ENCODE assay signal across 9 mouse cellular contexts in the genomic region with DNA sequence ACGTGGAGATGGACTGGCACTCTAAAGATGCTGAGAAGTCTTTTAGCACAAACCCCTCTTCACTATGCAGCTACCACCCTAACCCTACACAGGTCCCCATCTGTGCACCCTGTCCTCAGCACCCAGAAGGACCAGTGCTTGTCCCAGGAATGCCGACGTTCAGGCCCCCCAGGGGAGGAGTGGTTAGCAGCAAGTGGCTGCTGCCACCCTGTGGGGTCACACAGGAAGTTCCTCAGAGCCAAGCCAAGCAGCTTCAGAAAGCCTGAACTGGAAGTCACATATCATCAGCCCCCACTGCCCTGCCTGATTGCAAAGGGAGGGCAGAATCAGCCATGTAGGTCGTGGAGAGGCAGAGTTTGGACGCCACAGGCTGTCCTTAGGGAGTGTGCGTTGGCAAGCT. TPM values are rescaled to one million over a fixed set of nuclear protein-coding genes. Genes with fewer than 3 reads are reported as not detected.
A peak's percentile ranks its signal among the peaks of the same experiment; 100 is the strongest.
DNase-seq lines count a peak whose midpoint lies in the region; ATAC-seq and TF ChIP-seq lines count a peak whose summit lies in the region.
"Had no signal": no experiment of that assay in that cellular context is flagged by ENCODE, and none has a peak within 500 bp of the region (broad histone marks: within the 10 kb centered on the region; RNA-seq: fewer than 3 reads in every experiment).

No protein-coding gene starts in this region.

- in situ Hi-C loops in CH12.LX (cut with MboI; ENCODE audit: low pct_ligation_motif_present, low pct_unique_long_range_greater_than_20kb, low sequenced_read_pairs) = loop anchor here (5.0 to 25.0 kb wide), 2 partner anchors 193 to 443 kb away; partner anchors contain the start of gene Fes

- no peaks in the 10 kb centered on the region for H3K36me3 ChIP-seq in intestine, postnatal 0 days (ENCODE audit: control insufficient read depth, insufficient read depth)
- no peaks in the 10 kb centered on the region for H3K36me3 ChIP-seq in intestine, embryonic 15.5 days
- no peaks in the 10 kb centered on the region for H3K36me3 ChIP-seq in CH12.LX (replicated peaks in 1 of 2; ENCODE audit: control insufficient read depth in 1 of 2, insufficient read depth in 1 of 2, low read length in 1 of 2)
- H3K36me3 ChIP-seq in megakaryocyte, embryonic 14.5 days (replicated peaks; ENCODE audit: low read length) = no peaks in the 10 kb centered on the region
- no peaks in the 10 kb centered on the region for H3K36me3 ChIP-seq in hindbrain, embryonic 14.5 days (replicated peaks; ENCODE audit: control insufficient read depth, insufficient read depth)

- no peak for TF ChIP-seq EP300 in CH12.LX (IDR thresholded peaks at IDR 0.05; ENCODE audit: low read length)

- H3K4me3 ChIP-seq in intestine, postnatal 0 days (ENCODE audit: low read depth, low read length) = no peak overlapping the region
- no peak overlapping the region for H3K4me3 ChIP-seq in intestine, embryonic 15.5 days (replicated peaks)
- H3K4me3 ChIP-seq in CH12.LX (replicated peaks in 1 of 3; ENCODE audit: low read depth in 2 of 3, low read length in 2 of 3, poor library complexity in 1 of 3) = no peak overlapping the region
- peak overlapping the region; percentile 53 for H3K4me3 ChIP-seq in megakaryocyte, embryonic 14.5 days (replicated peaks)
- no peak overlapping the region for H3K4me3 ChIP-seq in hindbrain, embryonic 14.5 days (replicated peaks; ENCODE audit: low read length)
- H3K4me3 ChIP-seq: erythroblast, embryonic 14.5 days had no signal

- no peak for ATAC-seq in intestine, postnatal 0 days
- ATAC-seq in intestine, embryonic 15.5 days = no peak
- no peak for ATAC-seq in hindbrain, embryonic 14.5 days (ENCODE audit: low FRiP score)

- TF ChIP-seq RAD21 in CH12.LX (IDR thresholded peaks at IDR 0.05; ENCODE audit: low read depth, low read length) = peak; percentile 87

- WGBS in intestine, postnatal 0 days = 20% methylated on average over 6 of the region's 6 CpGs
- 19% methylated on average over 6 of the region's 6 CpGs for WGBS in intestine, embryonic 15.5 days
- 33% methylated on average over 6 of the region's 6 CpGs for WGBS in hindbrain, embryonic 14.5 days

- no peaks in the 10 kb centered on the region for H3K9me3 ChIP-seq in intestine, postnatal 0 days (ENCODE audit: control insufficient read depth)
- H3K9me3 ChIP-seq in intestine, embryonic 15.5 days = no peaks in the 10 kb centered on the region
- H3K9me3 ChIP-seq in CH12.LX (replicated peaks; ENCODE audit: low read length) = no peaks in the 10 kb centered on the region
- H3K9me3 ChIP-seq in megakaryocyte, embryonic 14.5 days = no peaks in the 10 kb centered on the region
- H3K9me3 ChIP-seq in hindbrain, embryonic 14.5 days (ENCODE audit: control insufficient read depth, low read length) = no peaks in the 10 kb centered on the region

- DNase-seq in CH12.LX (ENCODE audit: extremely low read depth) = no peak
- DNase-seq in adrenal gland, postnatal 36 days = peak; percentile 51 to 73
- DNase-seq in heart, postnatal 36 days = peak; percentile 43 to 56
- DNase-seq in thymus, postnatal 4 days = peak; percentile 64
- no peak for DNase-seq in hindbrain, embryonic 14.5 days (ENCODE audit: low spot score)

- peak; percentile 82 for TF ChIP-seq CTCF in intestine, postnatal 0 days (IDR thresholded peaks at IDR 0.05; ENCODE audit: low read depth)
- TF ChIP-seq CTCF in CH12.LX (conservative IDR thresholded peaks at IDR 0.05 in 1 of 2, IDR thresholded peaks at IDR 0.05 in 1 of 2; ENCODE audit: low read depth in 2 of 2, low read length in 2 of 2) = peak; percentile 39 to 87; a peak in 3 of 4 replicates

- no peaks in the 10 kb centered on the region for H3K79me2 ChIP-seq in CH12.LX (replicated peaks; ENCODE audit: control insufficient read depth, extremely low read depth, insufficient read depth, poor library complexity, severe bottlenecking)

- H3K9ac ChIP-seq in intestine, postnatal 0 days (ENCODE audit: low read depth, low read length) = no peak overlapping the region
- no peak overlapping the region for H3K9ac ChIP-seq in intestine, embryonic 15.5 days
- no peak overlapping the region for H3K9ac ChIP-seq in CH12.LX (ENCODE audit: insufficient read depth, low read depth)
- no peak overlapping the region for H3K9ac ChIP-seq in hindbrain, embryonic 14.5 days

- H3K4me1 ChIP-seq in intestine, postnatal 0 days (replicated peaks; ENCODE audit: control insufficient read depth, insufficient read depth, low read length) = no peaks in the 10 kb centered on the region
- H3K4me1 ChIP-seq in intestine, embryonic 15.5 days (replicated peaks) = peaks cover 2% of the 10 kb centered on the region; the same call in 1 of the 2 replicates
- peaks cover 17 to 30% of the 10 kb centered on the region in 2 experiments for H3K4me1 ChIP-seq in CH12.LX (ENCODE audit: control insufficient read depth in 1 of 2, insufficient read depth in 2 of 2)
- H3K4me1 ChIP-seq in megakaryocyte, embryonic 14.5 days = peaks cover 79% of the 10 kb centered on the region
- H3K4me1 ChIP-seq in hindbrain, embryonic 14.5 days (replicated peaks; ENCODE audit: control insufficient read depth, insufficient read depth, low read length) = no peaks in the 10 kb centered on the region

- no peaks in the 10 kb centered on the region for H3K27me3 ChIP-seq in intestine, postnatal 0 days (replicated peaks; ENCODE audit: control insufficient read depth, insufficient read depth, low read length)
- H3K27me3 ChIP-seq in intestine, embryonic 15.5 days (replicated peaks) = no peaks in the 10 kb centered on the region
- no peaks in the 10 kb centered on the region for H3K27me3 ChIP-seq in CH12.LX (replicated peaks)
- no peaks in the 10 kb centered on the region for H3K27me3 ChIP-seq in megakaryocyte, embryonic 14.5 days (replicated peaks)
- H3K27me3 ChIP-seq in hindbrain, embryonic 14.5 days (ENCODE audit: control insufficient read depth, insufficient read depth, low read length) = no peaks in the 10 kb centered on the region

- no peak overlapping the region for H3K4me2 ChIP-seq in intestine, postnatal 0 days (replicated peaks; ENCODE audit: low read depth)
- no peak overlapping the region for H3K4me2 ChIP-seq in intestine, embryonic 15.5 days (replicated peaks)
- peak overlapping the region; percentile 52; the same call in 1 of the 2 replicates for H3K4me2 ChIP-seq in CH12.LX (ENCODE audit: insufficient read depth, low read depth, poor library complexity, severe bottlenecking)
- no peak overlapping the region for H3K4me2 ChIP-seq in hindbrain, embryonic 14.5 days (replicated peaks)

- intact Hi-C loops in heart, postnatal 36 days (cut with DNase I) = loop anchor here (1.0 kb wide), 2 partner anchors 45 to 194 kb away; partner anchors contain the start of gene Blm

- dilution Hi-C loops in CH12.LX (cut with MboI; ENCODE audit: extremely low pct_ligation_motif_present, extremely low pct_unique_long_range_greater_than_20kb, low sequenced_read_pairs) = no loop called here

- H3K27ac ChIP-seq in intestine, postnatal 0 days (ENCODE audit: low read depth, low read length) = no peak overlapping the region
- H3K27ac ChIP-seq in intestine, embryonic 15.5 days = no peak overlapping the region
- H3K27ac ChIP-seq in CH12.LX (ENCODE audit: insufficient read depth, low read depth) = no peak overlapping the region
- no peak overlapping the region for H3K27ac ChIP-seq in hindbrain, embryonic 14.5 days

- no peak for TF ChIP-seq POLR2A in CH12.LX (IDR thresholded peaks at IDR 0.05; ENCODE audit: low read depth, low read length)

TF ChIP-seq in CH12.LX, 34 proteins besides CTCF, POLR2A, EP300 and RAD21:
- TF ChIP-seq PAX5 (IDR thresholded peaks at IDR 0.05; ENCODE audit: low read length) (no peak), MEF2A (IDR thresholded peaks at IDR 0.05; ENCODE audit: borderline replicate concordance, low read depth, low read length) (no peak), TCF12 (IDR thresholded peaks at IDR 0.05; ENCODE audit: low read depth, low read length) (no peak), ELF1 (IDR thresholded peaks at IDR 0.05; ENCODE audit: low read depth, low read length) (peak; percentile 15; the same call in 1 of the 2 replicates), E2F4 (IDR thresholded peaks at IDR 0.05; ENCODE audit: insufficient replicate concordance, low read depth, low read length) (no peak), MAZ (IDR thresholded peaks at IDR 0.05; ENCODE audit: low read depth, low read length) (peak; percentile 64; the same call in 1 of the 2 replicates), IRF4 (IDR thresholded peaks at IDR 0.05; ENCODE audit: low read depth, low read length) (peak; percentile 25; the same call in 1 of the 2 replicates), RCOR1 (conservative IDR thresholded peaks at IDR 0.05; ENCODE audit: low read depth, low read length) (no peak), ZMIZ1 (IDR thresholded peaks at IDR 0.05; ENCODE audit: low read depth, low read length) (no peak), SMC3 (IDR thresholded peaks at IDR 0.05; ENCODE audit: low read depth, low read length) (peak; percentile 85), ZC3H11A (IDR thresholded peaks at IDR 0.05; ENCODE audit: low read depth, low read length) (peak; percentile 41), MXI1 (IDR thresholded peaks at IDR 0.05; ENCODE audit: low read depth, low read length) (no peak), GABPA (IDR thresholded peaks at IDR 0.05; ENCODE audit: insufficient replicate concordance, low read depth, low read length) (no peak)

RNA-seq across cellular contexts. Expression of gene Blm, which starts 45.4 kb away (rescaled TPM):
- 2.7 and 3.1 TPM in 2 replicates for polyA plus RNA-seq in intestine, postnatal 0 days (2015; fragmentation: Nextera tagmentation; extraction: Ambion mirVana)
- polyA plus RNA-seq in intestine, embryonic 15.5 days (2015; fragmentation: Nextera tagmentation; extraction: Ambion mirVana) = 16.8 and 17.4 TPM in 2 replicates
- total RNA-seq in CH12.LX (2012; rRNA removed) (24.1 and 25.6 TPM in 2 replicates), CH12.LX (2014; rRNA removed) (36.4 and 41.4 TPM in 2 replicates)
- polyA plus RNA-seq in CH12.LX (2012; ENCODE audit: insufficient read length, low read depth) = 56.2 TPM in 2 replicates
- 1 to 10 TPM; 3.4 to 3.9 TPM for total RNA-seq in adrenal gland, postnatal 36 days (2021)
- total RNA-seq in heart, postnatal 36 days (2021) = 1 to 10 TPM; 1.3 to 1.7 TPM
- polyA plus RNA-seq in megakaryocyte, embryonic 14.5 days (2012; ENCODE audit: insufficient read depth, low replicate concordance) = 2.4 and 150 TPM in 2 replicates
- polyA plus RNA-seq in hindbrain, embryonic 14.5 days (2014; fragmentation: Nextera tagmentation; extraction: Ambion mirVana) = 9.5 and 11.3 TPM in 2 replicates

Comparison
In these comparisons a context has a peak if more than half of its experiments do, and no peak if none do; other contexts are left out.
1. DNase-seq: peak in adrenal gland, postnatal 36 days (2 of 2), heart, postnatal 36 days (2 of 2) and thymus, postnatal 4 days (single experiment); none in CH12.LX (single experiment) and hindbrain, embryonic 14.5 days (single experiment).